Comparison of ENCODE assay signal across 19 mouse cellular contexts in genomic region chr6:40784378-40784777, GRCm38 (mm10).
DNase-seq lines count a peak whose midpoint lies in the region; ATAC-seq and TF ChIP-seq lines count a peak whose summit lies in the region.
"Had no signal": no experiment of that assay in that cellular context is flagged by ENCODE, and none has a peak within 500 bp of the region (broad histone marks: within the 10 kb centered on the region; RNA-seq: fewer than 3 reads in every experiment).

No protein-coding gene starts in this region.

- H3K27ac ChIP-seq in intestine, embryonic 14.5 days (ENCODE audit: low read depth), result no peak overlapping the region
- peak overlapping the region; percentile 73 for H3K27ac ChIP-seq in intestine, embryonic 15.5 days
- peak overlapping the region; percentile 88 for H3K27ac ChIP-seq in intestine, postnatal 0 days (ENCODE audit: low read depth, low read length)
- H3K27ac ChIP-seq in small intestine, adult 2 months (ENCODE audit: insufficient read depth, low read depth, low read length), result peak overlapping the region; percentile 96
- no peak overlapping the region for H3K27ac ChIP-seq in midbrain, embryonic 15.5 days
- H3K27ac ChIP-seq: embryonic facial prominence, embryonic 10.5 days; embryonic facial prominence, embryonic 12.5 days; forebrain, embryonic 13.5 days; forebrain, embryonic 15.5 days had no signal

- no peaks in the 10 kb centered on the region for H3K27me3 ChIP-seq in intestine, embryonic 14.5 days (replicated peaks; ENCODE audit: control insufficient read depth, insufficient read depth, low read length)
- no peaks in the 10 kb centered on the region for H3K27me3 ChIP-seq in intestine, embryonic 15.5 days (replicated peaks)
- H3K27me3 ChIP-seq in intestine, postnatal 0 days (replicated peaks; ENCODE audit: control insufficient read depth, insufficient read depth, low read length), result no peaks in the 10 kb centered on the region
- no peaks in the 10 kb centered on the region for H3K27me3 ChIP-seq in small intestine, adult 2 months (ENCODE audit: control insufficient read depth, insufficient read depth, low read length)
- no peaks in the 10 kb centered on the region for H3K27me3 ChIP-seq in midbrain, embryonic 15.5 days (replicated peaks)
- H3K27me3 ChIP-seq: embryonic facial prominence, embryonic 12.5 days; forebrain, embryonic 13.5 days; forebrain, embryonic 15.5 days had no signal

- no peaks in the 10 kb centered on the region for H3K9me3 ChIP-seq in intestine, embryonic 14.5 days (ENCODE audit: control insufficient read depth, low read length)
- no peaks in the 10 kb centered on the region for H3K9me3 ChIP-seq in intestine, embryonic 15.5 days
- no peaks in the 10 kb centered on the region for H3K9me3 ChIP-seq in intestine, postnatal 0 days (ENCODE audit: control insufficient read depth)
- no peaks in the 10 kb centered on the region for H3K9me3 ChIP-seq in midbrain, embryonic 15.5 days
- H3K9me3 ChIP-seq: embryonic facial prominence, embryonic 10.5 days; embryonic facial prominence, embryonic 12.5 days; forebrain, embryonic 13.5 days; forebrain, embryonic 15.5 days had no signal

- ATAC-seq in intestine, embryonic 14.5 days (replicated peaks; ENCODE audit: low FRiP score, low TSS enrichment, low read depth), result 0 out of 2 replicates have a peak, but pooled peaks have one; percentile 6
- ATAC-seq in intestine, embryonic 15.5 days, result peak; percentile 90
- ATAC-seq in intestine, postnatal 0 days, result peak; percentile 93
- no peak for ATAC-seq in midbrain, embryonic 15.5 days (replicated peaks)
- ATAC-seq: forebrain, embryonic 13.5 days; forebrain, embryonic 15.5 days; forebrain, postnatal 0 days had no signal

- H3K9ac ChIP-seq in intestine, embryonic 14.5 days (ENCODE audit: low read length), result no peak overlapping the region
- no peak overlapping the region for H3K9ac ChIP-seq in intestine, embryonic 15.5 days
- H3K9ac ChIP-seq in intestine, postnatal 0 days (ENCODE audit: low read depth, low read length), result no peak overlapping the region
- no peak overlapping the region for H3K9ac ChIP-seq in midbrain, embryonic 15.5 days
- H3K9ac ChIP-seq: embryonic facial prominence, embryonic 12.5 days; forebrain, embryonic 13.5 days; forebrain, embryonic 15.5 days; forebrain, postnatal 0 days had no signal

- 78% methylated on average over 3 of the region's 3 CpGs for WGBS in intestine, embryonic 14.5 days
- WGBS in intestine, embryonic 15.5 days, result 55% methylated on average over 3 of the region's 3 CpGs
- 41% methylated on average over 3 of the region's 3 CpGs for WGBS in intestine, postnatal 0 days
- WGBS in small intestine, adult 2 months, result 28% methylated on average over 3 of the region's 3 CpGs
- WGBS in midbrain, embryonic 15.5 days, result 89% methylated on average over 3 of the region's 3 CpGs

- no peaks in the 10 kb centered on the region for H3K36me3 ChIP-seq in intestine, embryonic 14.5 days (ENCODE audit: control insufficient read depth, insufficient read depth, low read length)
- no peaks in the 10 kb centered on the region for H3K36me3 ChIP-seq in intestine, embryonic 15.5 days
- 0 out of 2 replicates have a peak, but pooled peaks cover 4% of the 10 kb centered on the region for H3K36me3 ChIP-seq in intestine, postnatal 0 days (ENCODE audit: control insufficient read depth, insufficient read depth)
- peaks cover 10% of the 10 kb centered on the region for H3K36me3 ChIP-seq in small intestine, adult 2 months (ENCODE audit: control insufficient read depth, insufficient read depth, low read length)
- H3K36me3 ChIP-seq in midbrain, embryonic 15.5 days (replicated peaks), result no peaks in the 10 kb centered on the region
- H3K36me3 ChIP-seq: embryonic facial prominence, embryonic 10.5 days; embryonic facial prominence, embryonic 12.5 days; forebrain, embryonic 15.5 days had no signal

- H3K4me3 ChIP-seq in intestine, embryonic 14.5 days (ENCODE audit: low read depth, low read length), result no peak overlapping the region
- H3K4me3 ChIP-seq in intestine, embryonic 15.5 days (replicated peaks), result no peak overlapping the region
- H3K4me3 ChIP-seq in intestine, postnatal 0 days (ENCODE audit: low read depth, low read length), result no peak overlapping the region
- no peak overlapping the region for H3K4me3 ChIP-seq in small intestine, adult 2 months (ENCODE audit: low read depth, low read length)
- H3K4me3 ChIP-seq in midbrain, embryonic 15.5 days, result no peak overlapping the region
- H3K4me3 ChIP-seq: embryonic facial prominence, embryonic 10.5 days; embryonic facial prominence, embryonic 12.5 days; forebrain, embryonic 13.5 days; forebrain, embryonic 15.5 days had no signal

- H3K4me2 ChIP-seq in intestine, embryonic 14.5 days (ENCODE audit: low read length), result no peak overlapping the region
- H3K4me2 ChIP-seq in intestine, embryonic 15.5 days (replicated peaks), result no peak overlapping the region; the same call in 1 of the 2 replicates
- H3K4me2 ChIP-seq in intestine, postnatal 0 days (replicated peaks; ENCODE audit: low read depth), result no peak overlapping the region; the same call in 1 of the 2 replicates
- H3K4me2 ChIP-seq in midbrain, embryonic 15.5 days, result no peak overlapping the region
- H3K4me2 ChIP-seq: embryonic facial prominence, embryonic 12.5 days; forebrain, embryonic 13.5 days; forebrain, embryonic 15.5 days had no signal

- no peak for DNase-seq in intestine, embryonic 14.5 days (ENCODE audit: low spot score)
- no peak for DNase-seq in embryo, embryonic 10 days (ENCODE audit: low spot score)
- no peak for DNase-seq in left cerebral cortex, adult 11 months (ENCODE audit: low spot score)
- DNase-seq: adrenal gland, adult 8-10 months; cerebellum, adult 11 months; cerebellum, adult 18-20 months; cerebellum, adult 8-10 months; cerebellum, adult 9-11 months; cerebellum, postnatal 14 days; cerebellum, postnatal 36 days; forebrain, postnatal 0 days had no signal

- no peak for TF ChIP-seq CTCF in intestine, postnatal 0 days (IDR thresholded peaks at IDR 0.05; ENCODE audit: low read depth)
- TF ChIP-seq CTCF in small intestine, adult 2 months (IDR thresholded peaks at IDR 0.05; ENCODE audit: extremely low read depth, insufficient read length, insufficient replicate concordance, low read depth, low read length), result no peak

- TF ChIP-seq POLR2A in small intestine, adult 2 months (IDR thresholded peaks at IDR 0.05; ENCODE audit: low read depth, low read length), result no peak

- H3K4me1 ChIP-seq in intestine, embryonic 14.5 days (replicated peaks; ENCODE audit: control insufficient read depth, insufficient read depth, low read length), result no peaks in the 10 kb centered on the region
- no peaks in the 10 kb centered on the region for H3K4me1 ChIP-seq in intestine, embryonic 15.5 days (replicated peaks)
- 0 out of 2 replicates have a peak, but pooled peaks cover 3% of the 10 kb centered on the region for H3K4me1 ChIP-seq in intestine, postnatal 0 days (replicated peaks; ENCODE audit: control insufficient read depth, insufficient read depth, low read length)
- peaks cover 11% of the 10 kb centered on the region; the same call in 1 of the 2 replicates for H3K4me1 ChIP-seq in small intestine, adult 2 months (ENCODE audit: control insufficient read depth, insufficient read depth, insufficient read length, low read length)
- H3K4me1 ChIP-seq in midbrain, embryonic 15.5 days, result no peaks in the 10 kb centered on the region
- H3K4me1 ChIP-seq: embryonic facial prominence, embryonic 10.5 days; embryonic facial prominence, embryonic 12.5 days; forebrain, embryonic 13.5 days; forebrain, embryonic 15.5 days had no signal

Comparison
In these comparisons a context has a peak if more than half of its experiments do, and no peak if none do; other contexts are left out.
1. H3K27ac ChIP-seq: peak in intestine, embryonic 15.5 days (single experiment), intestine, postnatal 0 days (single experiment) and small intestine, adult 2 months (single experiment); none in intestine, embryonic 14.5 days (single experiment) and midbrain, embryonic 15.5 days (single experiment).